Mouse (Mus musculus) frontal cortex, postnatal 14 days (tissue): ENCODE data around the gene Enox1.

Experiments used
- DNase-seq, 2 experiments: peaks; one replicate each; pipeline ENCODE4 v3.0.0; 2022; ENCODE audit warnings: low spot score in 2 of 2

Gene Enox1

DNA sequence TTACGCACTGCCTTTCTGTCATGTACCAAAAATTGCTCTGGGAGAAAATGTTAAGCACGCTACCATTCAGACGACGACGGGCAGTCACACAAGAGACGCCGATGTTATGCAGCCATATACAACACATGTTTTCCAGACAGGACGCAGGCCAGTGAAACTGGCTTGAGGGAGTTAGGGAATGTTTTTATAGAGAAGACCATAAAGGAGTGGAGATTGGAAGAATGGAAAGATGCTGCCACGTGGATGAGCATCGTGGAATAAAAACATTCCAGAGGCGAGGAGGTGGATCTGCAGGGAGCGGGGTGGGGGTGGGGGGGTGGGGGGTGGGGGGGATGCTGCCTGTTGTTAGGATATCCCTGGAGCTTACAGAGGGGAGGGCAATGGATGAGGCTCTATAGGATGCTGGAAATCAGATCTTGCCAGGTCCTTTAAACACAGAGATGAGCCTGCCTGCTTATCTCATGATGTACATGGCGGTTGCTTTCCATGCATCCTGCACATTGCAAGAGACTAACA is 116.4 kb downstream of the Enox1 start:
- no peak for DNase-seq

DNA sequence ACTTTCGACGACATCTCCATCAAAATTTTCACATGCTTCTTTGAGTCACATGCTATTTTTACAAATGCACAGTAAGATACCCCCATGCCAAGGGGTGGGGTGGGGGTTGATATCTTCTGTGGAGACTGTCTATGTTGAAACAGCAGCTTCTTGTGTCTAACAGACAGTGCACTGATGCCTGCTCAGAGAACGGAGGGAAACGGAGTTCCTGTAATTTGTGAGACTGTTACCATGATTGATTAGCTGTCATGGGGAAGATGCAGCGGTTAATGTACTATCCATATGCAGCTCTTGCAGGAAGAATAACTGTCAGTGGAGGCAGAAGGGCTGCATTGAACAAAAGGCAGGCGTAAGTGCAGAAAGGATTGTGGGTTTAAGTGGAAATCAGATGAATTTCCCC is 117.2 kb downstream of the Enox1 start:
- no peak for DNase-seq

DNA sequence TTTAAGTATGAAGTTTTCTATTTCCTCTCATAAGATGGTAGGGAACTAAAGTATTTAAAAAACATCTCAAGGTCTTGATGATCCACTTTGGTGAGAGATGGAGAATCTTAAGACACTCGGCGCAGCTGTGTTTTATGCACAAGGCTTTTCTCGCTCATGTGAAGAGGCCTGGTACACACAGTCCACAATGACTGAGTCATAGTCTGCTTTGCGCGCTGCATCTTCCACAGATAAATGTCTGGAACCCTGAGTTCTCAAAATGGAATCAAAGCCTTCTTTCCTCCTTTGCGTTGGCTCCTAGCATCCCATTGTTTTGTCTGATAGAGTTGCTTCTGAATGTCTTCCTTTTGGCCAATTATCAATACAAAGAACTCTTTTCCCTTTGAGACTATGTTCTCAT is 119.0 kb downstream of the Enox1 start:
- no peak for DNase-seq

DNA sequence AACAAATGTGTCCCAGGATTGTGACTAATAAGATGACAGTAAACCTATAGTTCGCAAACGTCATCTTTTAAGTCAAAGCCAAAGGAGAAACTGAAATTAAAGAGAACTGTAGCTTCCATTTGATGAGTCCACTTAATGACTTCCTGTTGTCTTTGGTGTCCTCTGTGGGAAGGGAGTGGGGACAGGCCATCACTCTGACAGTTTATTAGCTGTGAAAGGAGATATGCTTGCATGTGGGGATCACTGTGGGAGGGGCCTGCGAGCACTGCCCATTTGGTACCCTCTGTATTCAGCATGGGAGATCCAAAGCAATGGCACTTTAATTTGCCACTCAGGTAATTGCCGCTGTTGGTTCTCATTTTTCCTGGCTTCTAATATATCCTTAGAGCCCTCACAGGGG is 122.6 kb downstream of the Enox1 start:
- no peak for DNase-seq

DNA sequence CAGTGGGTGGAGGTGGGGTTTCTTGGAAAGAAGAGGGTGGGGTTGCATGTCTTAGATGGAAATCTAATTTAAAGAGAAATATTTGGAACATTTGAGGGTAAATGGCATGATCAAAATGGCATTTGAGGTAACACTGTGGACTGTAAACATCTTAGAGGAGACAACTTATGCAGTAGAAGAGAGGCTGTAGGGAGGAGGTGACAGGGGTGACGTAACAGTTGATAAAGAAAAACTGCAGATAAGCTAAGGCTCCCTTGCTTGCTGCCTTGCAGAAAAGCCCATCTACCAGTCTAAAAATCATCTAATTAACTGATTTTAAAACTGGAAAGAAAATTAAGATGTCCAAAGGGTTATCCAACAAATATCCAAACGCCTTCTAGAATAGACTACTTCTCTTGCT is 123.9 kb downstream of the Enox1 start:
- DNase-seq: no peak

DNA sequence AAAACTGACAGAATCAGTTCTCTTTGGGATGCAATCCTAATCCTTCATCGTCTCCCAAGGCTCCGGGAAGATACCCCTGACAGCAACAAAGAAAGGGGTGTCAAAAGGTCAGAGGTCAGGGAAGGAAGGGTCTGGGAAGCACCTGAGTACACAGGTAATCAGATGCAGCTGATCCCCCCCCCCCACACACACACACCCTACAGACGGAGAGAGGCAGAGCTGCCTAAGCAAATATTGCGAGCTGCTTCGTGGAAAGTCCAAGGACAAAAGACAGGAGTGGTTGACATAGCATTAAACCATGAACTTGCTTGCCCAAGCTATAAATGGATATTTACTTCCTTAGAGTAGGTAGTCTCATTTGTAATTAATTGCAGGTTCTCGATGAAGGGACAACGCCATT is 124.3 kb downstream of the Enox1 start:
- no peak for DNase-seq

DNA sequence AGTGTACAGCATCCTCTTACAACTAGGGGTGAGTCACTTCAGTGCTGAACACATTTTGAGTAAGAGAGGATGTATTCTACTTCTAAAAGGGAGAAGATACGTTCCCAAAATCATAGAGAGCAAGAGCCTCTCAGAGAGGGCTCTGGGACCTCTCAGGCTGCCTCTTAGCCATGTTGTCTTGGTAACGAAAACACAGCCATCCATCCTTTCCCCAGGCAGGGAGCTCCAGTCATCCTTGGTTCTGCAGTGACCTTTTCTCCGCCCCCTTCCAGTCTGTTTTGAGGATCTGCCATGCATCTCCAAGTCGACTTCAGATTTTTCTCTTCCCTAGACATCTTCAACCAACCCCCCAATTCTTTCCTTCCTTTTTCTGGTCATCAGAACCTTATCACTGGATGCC is 127.4 kb downstream of the Enox1 start:
- DNase-seq: no peak

DNA sequence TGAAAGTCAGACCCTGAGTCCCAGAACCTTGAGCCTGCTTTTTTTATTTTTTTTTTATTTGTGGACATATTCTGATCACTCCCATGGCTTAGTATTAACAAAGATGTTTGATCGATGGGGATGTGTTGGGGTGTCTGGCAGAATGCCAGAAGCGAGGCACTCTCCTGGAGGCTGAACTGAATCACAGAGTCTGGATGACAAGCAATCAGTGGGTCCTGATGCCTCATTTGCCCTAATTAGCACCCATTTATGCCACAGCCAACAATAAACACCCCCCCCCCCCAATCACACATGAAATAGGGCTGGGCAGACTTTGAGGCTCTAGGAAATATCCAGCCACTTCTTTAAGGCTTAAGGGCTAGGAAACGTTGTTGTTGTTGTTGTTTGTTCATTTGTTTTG is 128.9 kb downstream of the Enox1 start:
- DNase-seq: no peak

DNA sequence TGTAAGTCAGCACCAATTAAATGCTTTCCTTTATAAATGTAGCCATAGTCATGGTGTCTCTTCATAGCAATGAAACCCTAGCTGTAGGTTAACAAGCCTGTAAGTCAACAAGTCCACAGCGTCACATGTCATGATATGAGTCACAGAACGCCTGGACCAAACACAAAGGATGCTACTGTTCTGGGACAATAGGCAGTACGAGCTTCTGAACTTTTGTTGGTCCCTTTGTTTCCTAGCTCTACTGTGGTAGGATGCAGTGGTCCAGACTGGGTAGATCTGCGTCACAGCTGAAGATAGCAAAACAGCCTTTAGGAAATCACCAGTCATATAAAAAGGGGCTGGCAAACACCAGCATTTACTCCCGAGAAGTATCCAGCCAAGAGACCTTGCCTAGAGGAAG is 135.2 kb downstream of the Enox1 start:
- no peak for DNase-seq

DNA sequence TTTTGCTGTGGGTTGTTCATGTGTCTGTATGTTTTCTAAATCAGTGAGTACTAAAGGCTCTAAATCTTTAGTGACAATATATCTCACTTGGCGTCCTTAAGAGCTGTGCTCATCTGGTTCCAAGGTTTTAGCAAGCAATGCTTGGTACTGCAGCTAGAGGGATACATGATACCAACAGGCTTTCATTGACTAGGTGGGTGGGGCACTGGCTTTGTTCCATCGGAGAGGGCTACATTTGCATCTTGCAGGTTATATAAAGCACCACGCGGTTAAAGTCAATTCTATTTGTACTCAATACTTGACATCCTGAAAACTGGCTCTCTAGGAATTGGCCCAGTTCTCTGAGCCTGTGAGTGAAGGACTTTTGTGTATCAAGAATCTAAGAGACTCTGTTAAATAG is 140.5 kb downstream of the Enox1 start:
- DNase-seq: no peak

DNA sequence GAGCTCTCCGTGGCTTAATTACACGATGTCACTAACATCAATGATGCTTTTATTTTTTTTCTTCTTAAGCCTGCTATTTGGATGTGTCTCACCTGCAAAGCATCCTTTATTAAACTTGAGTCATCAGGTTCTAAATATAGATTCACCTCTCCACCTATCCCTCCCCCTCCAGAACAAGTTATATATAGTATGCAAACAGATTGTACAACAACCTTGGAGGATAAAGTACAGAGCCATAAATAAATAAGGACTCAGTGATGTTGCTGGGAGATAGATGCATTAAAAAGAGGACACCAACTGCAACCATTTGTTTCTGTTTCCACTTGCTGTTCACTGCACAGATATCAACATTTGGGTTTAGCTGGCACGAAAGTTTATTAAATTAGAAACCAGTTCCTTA is 141.8 kb downstream of the Enox1 start:
- DNase-seq: no peak

DNA sequence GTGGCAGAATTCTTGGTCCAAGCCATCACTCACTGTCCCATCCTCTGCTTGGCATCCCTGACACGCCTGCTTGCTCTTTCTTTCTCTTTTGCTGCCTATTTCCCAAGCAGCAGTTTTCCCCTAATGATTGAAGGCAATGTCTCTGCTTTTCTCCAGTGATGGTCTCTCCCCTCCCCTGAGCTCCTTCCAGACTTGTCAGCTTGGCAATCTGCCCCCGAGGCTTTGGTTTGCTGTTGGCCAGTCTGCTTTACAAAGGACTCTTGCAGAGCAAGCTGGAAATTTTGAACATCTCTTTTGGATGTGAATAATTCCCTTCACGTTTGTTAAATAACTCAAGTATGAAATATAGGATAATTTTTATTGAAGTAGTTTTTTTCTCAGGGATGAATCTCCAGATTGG is 153.0 kb downstream of the Enox1 start:
- DNase-seq: no peak

DNA sequence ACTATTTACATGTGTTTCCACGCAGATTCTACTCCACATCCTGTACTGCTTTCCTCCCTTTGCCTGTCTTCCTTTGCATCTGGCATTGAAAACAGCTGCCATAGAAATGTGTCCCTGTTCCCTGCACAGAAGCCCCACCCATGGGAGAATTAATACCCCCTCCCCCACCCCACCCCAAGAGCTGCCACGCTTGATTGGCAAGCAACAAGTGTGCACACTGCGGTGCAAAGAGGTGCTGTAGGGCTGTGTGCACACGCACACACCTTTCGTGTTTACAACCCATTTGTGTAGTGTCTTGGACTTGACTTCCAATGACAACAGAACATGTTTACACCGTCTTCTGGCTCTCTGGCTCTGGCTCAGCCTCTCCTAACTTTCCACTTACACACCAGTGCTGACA is 154.9 kb downstream of the Enox1 start:
- DNase-seq: no peak

DNA sequence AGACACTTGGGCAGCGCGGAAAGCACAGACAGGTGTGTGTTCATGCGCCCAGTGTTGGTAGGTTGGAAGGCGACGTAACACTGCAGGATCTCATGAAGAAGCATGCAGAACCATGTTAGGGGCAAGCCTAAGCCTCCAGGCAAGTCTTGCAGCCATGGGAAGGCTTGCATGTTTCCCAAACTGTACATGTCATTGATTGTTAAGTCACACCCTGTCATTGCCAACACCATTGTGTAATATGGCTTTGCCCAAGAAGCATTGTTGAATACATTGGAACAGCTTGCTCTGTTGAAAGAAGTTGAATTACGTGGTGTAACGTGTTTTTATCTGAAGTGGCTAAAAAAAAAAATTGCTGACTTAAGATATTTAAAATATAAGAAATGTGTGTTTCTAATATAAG is 162.8 kb downstream of the Enox1 start:
- DNase-seq: no peak

DNA sequence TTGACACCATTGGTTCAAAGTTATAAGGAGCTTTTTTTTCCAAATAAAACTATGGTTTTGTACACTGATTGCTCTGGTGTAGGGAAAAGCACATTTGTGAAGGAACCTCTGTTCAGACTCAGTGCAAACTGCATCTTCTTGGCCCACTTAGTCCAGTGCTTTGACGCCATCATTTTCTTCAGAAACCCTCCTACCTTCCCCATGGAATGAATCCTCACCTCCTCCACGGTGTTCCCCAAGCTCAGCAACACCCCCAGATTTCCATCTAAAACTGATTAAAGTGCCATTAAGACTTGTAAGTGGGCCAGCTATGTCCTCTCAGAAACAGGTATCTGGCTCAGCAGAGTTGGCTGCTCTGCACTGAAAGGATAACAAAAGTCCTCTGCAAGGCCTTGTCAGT is 167.8 kb downstream of the Enox1 start:
- DNase-seq: no peak

DNA sequence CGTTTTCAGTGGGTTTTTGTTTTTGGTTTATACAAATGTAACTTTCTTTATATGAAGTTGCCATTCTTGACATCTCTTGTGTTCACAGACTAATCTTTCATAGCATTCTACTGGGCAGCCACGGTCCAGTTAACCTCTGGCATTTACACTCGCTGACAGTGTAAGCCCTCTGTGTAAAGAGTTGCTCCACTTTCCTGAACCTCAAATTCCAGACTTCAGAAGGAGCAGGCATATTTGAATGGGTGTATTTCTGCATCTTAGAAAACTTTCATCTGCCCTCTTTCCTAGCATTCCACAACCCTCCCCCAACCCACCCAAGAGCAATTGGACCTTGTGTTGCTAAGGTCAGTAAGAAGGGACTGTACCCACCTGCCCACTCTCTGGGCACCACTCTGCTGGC is 171.1 kb downstream of the Enox1 start:
- DNase-seq: no peak

DNA sequence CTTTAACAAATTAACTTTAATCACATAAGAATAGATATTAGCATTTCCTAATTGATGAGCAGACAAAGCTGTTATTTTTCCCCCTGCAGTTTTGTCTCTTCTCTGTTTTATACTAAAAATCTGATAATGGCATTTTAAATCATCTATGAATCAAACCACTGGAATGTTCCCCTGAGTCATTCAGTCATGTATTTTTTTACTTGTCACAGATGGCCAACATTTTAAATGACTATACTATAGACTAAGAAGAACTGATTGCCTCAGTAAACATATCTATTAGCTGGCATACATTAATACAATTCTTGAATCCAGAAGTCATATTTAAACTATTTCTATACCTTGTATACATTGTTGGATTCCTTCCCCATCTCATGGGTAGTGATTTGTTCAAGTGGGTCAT is 173.2 kb downstream of the Enox1 start:
- DNase-seq: no peak

DNA sequence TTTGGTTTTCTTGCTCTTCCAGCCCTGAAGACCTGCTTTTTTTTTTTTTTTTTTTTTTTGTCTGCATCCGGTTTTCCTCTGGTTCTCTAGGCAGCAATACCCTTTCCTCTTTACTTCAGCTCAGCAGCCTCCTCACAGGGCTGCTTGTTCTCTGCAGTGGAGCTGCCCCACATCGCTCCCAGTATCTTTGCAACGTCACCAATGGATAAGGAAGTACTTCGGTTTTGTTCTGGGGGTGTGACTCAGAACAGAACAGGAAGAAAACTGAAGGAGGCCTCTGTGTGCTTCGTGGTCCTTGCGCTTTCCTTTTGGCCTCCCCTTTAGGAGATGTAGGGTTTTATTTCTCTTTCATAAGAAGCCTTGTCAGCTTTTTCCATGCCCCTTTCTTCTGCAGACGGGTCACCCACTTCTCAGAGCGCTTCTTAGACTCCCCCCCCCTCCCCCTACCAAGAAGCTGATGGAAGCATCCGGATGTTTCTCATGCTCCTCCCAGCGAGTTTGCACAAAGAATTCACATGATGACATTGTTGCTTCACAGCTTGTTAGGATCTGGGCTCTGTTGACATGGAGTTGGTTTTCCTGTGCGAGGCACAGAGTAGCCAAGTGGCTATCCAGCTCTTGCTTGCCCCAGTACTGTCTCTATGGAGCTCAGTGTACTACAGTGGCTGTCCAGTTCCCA is 187.2 kb downstream of the Enox1 start:
- no peak for DNase-seq

DNA sequence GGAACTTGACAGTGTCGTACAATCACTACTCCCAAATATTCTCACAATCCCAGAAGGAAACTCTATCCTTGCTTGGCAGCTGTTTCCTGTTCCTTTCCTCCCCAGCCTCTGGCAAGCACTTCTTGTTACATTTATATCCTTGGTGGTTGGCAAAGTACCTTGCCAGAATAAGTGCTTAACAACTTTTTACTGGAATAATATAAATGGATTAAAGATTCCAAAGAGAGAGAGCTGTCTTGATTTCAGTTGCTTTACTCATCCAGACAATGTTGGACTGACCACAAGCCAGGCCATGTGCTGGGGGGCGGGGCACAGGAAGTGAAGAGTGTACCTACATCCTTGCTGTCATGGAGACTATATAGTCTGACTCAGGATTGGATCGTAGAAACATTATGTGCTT is 189.7 kb downstream of the Enox1 start:
- DNase-seq: no peak

DNA sequence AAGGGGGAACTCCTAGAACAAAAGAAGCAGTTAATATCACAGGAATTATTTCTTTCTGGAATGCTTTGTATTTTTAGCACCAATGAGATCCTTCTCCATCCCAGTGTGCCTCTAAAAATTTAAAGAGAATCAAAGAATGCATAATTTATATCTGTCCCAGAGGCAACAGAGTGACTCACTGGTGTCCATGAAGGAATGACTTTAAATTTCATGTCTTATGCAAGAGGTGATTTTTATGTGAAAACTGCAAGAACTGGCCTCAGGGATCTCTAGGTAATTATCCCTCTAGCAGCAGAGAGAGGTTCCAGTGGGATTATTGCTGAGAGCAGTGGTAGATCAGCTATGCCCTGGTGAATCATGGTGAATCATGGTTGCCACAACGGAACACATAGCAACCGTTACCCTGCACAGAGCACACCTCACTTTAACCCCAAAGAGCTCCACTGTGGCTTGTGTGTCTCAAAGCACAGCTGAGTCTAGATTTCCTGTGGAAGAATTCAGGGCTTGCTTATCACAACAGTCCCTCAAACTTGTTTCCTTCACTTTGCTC is 195.3 kb downstream of the Enox1 start:
- DNase-seq: no peak

DNA sequence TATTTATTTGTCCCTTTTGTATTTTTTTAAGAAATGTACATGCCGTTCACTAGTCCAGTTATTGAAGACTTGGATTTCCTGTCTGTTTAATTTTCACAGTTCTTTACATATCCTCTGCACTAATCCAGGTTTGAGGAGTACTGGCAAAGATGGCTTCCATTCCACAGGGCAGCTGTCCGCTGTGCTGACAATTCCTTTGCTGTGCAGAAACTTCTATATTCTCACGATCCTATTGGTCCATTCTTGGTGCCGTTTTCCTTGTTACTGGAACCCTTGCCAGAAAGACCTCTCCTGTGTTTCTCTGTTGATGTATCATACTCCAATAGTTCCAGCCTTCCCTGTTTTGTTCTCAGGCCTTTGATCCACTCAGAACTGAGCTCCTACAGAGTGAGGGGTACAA is 206.1 kb downstream of the Enox1 start:
- no peak for DNase-seq

DNA sequence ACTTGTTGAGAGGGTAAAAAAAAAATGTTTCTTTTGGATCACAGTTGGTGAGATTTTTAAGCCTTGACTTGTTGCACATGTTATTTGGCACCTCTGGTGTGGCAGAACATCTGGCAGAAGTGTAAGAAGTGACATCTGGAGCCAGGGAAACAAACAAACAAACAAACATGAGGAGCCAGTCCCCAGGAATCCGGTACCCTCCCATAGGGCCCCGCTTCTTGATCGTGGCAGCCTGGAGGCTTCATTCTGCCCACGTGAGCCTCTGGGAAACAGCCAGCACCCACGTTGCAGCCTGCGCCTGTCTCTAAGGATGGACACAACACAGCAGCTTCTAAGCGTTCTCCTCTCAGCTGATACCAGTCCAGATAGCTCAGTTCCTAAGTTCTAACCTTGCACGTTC is 211.8 kb downstream of the Enox1 start:
- no peak for DNase-seq

DNA sequence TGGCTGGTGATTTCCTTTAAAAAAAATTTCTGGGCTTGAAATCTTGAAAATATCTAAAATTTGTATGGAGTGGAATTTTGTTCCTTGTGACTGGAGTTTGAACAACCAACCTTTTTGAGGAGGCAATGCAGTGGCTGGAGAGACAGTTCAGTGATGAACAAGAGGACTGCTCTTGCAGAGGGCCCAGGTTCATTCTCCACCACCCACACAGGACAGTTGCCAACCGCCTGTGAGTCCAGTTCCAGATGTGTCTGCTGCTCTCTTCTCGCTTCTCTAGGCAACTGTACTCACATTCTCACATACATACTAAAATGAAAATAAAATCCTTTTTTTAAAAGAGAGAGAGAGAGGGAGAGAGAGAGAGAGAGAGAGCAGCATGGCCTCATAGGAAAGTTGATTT is 212.5 kb downstream of the Enox1 start:
- no peak for DNase-seq

DNA sequence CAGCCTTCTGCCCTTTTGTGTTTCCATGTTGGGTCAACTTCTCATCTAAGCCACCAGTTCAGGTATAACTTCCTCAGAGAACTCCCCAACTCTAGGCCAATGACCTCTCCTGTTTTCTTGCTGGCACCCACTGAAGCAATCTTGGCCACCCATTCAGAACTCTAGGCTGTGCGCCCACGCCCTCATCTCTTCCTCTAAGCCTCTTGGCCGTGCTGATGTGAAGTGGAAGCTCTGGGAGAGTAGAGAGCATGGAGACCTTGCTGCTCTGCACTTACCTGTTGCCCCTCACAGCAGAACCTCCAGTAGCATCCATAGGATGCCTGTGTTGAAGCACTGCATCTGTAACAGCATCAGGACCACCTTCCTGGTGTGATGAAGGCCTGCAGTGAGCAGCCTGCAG is 214.0 kb downstream of the Enox1 start:
- no peak for DNase-seq
